Mouse (Mus musculus): ENCODE data around the gene Tmie.

GRCm38 (mm10) chr9:110821436-110821835 lies 58.5 kb downstream of the Tmie start:
- no peak for TF ChIP-seq CTCF (IDR thresholded peaks at IDR 0.05; ENCODE audit: extremely low read depth, insufficient read depth, low read length)
- no peak for TF ChIP-seq POLR2A (IDR thresholded peaks at IDR 0.05; ENCODE audit: extremely low read depth, insufficient read depth, low read length)
